Mouse (Mus musculus): ENCODE measurements around the gene Huwe1. TPM values are rescaled to one million over a fixed set of nuclear protein-coding genes. Genes with fewer than 3 reads are reported as not detected.
A peak's percentile ranks its signal among the peaks of the same experiment; 100 is the strongest.

Huwe1 gene
- 48.9 and 54.3 TPM in 2 replicates for polyA plus RNA-seq (2012; rRNA removed)

DNA sequence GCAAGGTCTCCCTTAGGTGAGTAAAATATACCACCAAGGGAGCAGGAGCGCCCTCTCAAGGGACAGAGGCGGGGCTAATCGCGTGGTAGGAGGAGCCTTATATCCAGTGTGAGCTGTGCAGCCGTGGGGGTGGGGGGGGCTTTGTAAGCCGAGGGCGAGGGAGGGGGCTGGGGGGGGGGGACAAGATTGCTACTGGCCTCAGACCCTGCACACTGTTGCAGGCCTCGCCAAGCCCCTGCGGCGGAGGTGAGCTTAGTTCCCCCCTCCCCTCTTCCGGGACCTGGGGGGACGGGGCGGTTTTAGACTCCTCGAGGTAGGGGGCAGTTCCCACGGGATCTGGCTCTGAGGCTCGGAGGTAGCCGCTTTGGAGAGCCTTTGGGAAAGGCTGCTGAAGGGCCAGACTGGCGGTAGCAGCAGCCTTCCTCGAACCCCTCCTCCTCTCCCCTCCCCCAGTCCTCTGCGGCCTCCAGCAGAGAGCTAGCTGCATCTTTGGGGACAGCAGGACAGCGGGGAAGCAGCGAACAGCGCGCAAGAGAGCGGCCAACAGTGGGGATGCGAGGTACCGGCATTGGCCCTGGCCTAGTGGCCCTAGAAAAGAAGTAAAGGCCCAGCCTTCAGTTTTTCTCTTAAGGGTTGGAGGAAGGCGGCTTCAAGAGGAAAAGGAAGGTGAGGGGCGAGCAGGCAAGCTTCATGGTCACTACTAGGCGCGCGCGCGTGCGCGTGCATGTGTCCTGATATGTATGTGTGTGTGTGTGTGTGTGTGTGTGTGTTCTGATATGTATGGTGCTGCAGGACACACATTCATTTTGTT is at the start of gene Huwe1:
Gene Huwe1 (plus strand): TSS at position 107 of the 811 bp plus-strand sequence.
- 19% methylated on average over 34 of the region's 36 CpGs for WGBS
- no peaks in the 10 kb centered on the region for H3K27me3 ChIP-seq (ENCODE audit: control insufficient read depth, insufficient read depth, low read length)
- H3K36me3 ChIP-seq (ENCODE audit: control insufficient read depth, insufficient read depth, low read length), result no peaks in the 10 kb centered on the region
- peaks cover 2% of the 10 kb centered on the region; the same call in 1 of the 2 replicates for H3K4me1 ChIP-seq (ENCODE audit: control insufficient read depth, insufficient read depth, insufficient read length)
- H3K4me3 ChIP-seq (ENCODE audit: extremely low read depth, insufficient read depth, insufficient read length), result peak within 1 kb of the TSS; percentile 80
- TF ChIP-seq POLR2A (IDR thresholded peaks at IDR 0.05; ENCODE audit: low read depth, low read length) (0 out of 2 replicates have a peak, but pooled peaks have one; percentile 6), CTCF (IDR thresholded peaks at IDR 0.05; ENCODE audit: extremely low read depth, insufficient read depth, insufficient read length, insufficient replicate concordance) (no peak)
- peak within 1 kb of the TSS; percentile 76 for H3K27ac ChIP-seq (ENCODE audit: insufficient read depth, low read length)
- DNase-seq (ENCODE audit: low read depth in 1 of 2, low spot score in 2 of 2), result peak in 1 of 2 experiments; percentile 49

DNA sequence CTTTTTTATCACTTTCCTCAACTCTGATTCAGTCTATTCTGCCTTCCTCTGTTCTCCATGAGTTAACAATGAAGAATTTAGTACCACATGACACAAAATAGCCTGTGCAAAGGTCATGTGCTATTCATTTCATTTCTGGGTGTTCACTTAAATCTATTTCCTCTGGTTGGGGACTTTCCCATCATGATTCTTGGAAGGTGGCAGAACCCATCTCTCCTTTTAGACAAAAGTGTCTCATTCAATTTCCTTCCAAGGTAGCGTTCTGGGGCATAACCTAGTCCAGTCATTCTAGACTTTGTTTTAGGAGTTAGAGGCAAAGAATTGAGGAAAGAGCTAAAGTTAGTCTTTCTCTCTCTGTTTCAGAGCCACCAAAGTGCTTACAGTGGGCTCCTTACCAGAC is 20.3 kb upstream of the Huwe1 start:
- Histone ChIP-seq H3K27me3 (ENCODE audit: control insufficient read depth, insufficient read depth, low read length) (no peaks in the 10 kb centered on the region), H3K4me1 (ENCODE audit: control insufficient read depth, insufficient read depth, insufficient read length) (no peaks in the 10 kb centered on the region), H3K36me3 (ENCODE audit: control insufficient read depth, insufficient read depth, low read length) (no peaks in the 10 kb centered on the region), H3K4me3 (ENCODE audit: extremely low read depth, insufficient read depth, insufficient read length) (no peak overlapping the region), H3K27ac (ENCODE audit: insufficient read depth, low read length) (no peak overlapping the region)
- no peak for TF ChIP-seq POLR2A (IDR thresholded peaks at IDR 0.05; ENCODE audit: low read depth, low read length)
- no peak for TF ChIP-seq CTCF (IDR thresholded peaks at IDR 0.05; ENCODE audit: extremely low read depth, insufficient read depth, insufficient read length, insufficient replicate concordance)
- WGBS, result 66% methylated on average over 1 of the region's 1 CpGs
- DNase-seq (ENCODE audit: low read depth in 1 of 2, low spot score in 2 of 2), result no peak

GRCm38 (mm10) chrX:151782939-151783338 is 17.7 kb upstream of the Huwe1 start:
- TF ChIP-seq CTCF (IDR thresholded peaks at IDR 0.05; ENCODE audit: extremely low read depth, insufficient read depth, insufficient read length, insufficient replicate concordance), result no peak
- no peak for TF ChIP-seq POLR2A (IDR thresholded peaks at IDR 0.05; ENCODE audit: low read depth, low read length)
- no peaks in the 10 kb centered on the region for H3K27me3 ChIP-seq (ENCODE audit: control insufficient read depth, insufficient read depth, low read length)
- no peak overlapping the region for H3K27ac ChIP-seq (ENCODE audit: insufficient read depth, low read length)
- no peaks in the 10 kb centered on the region for H3K36me3 ChIP-seq (ENCODE audit: control insufficient read depth, insufficient read depth, low read length)
- 60% methylated on average over 4 of the region's 4 CpGs for WGBS
- H3K4me1 ChIP-seq (ENCODE audit: control insufficient read depth, insufficient read depth, insufficient read length), result no peaks in the 10 kb centered on the region
- no peak overlapping the region for H3K4me3 ChIP-seq (ENCODE audit: extremely low read depth, insufficient read depth, insufficient read length)
- no peak for DNase-seq (ENCODE audit: low read depth in 1 of 2, low spot score in 2 of 2)

DNA sequence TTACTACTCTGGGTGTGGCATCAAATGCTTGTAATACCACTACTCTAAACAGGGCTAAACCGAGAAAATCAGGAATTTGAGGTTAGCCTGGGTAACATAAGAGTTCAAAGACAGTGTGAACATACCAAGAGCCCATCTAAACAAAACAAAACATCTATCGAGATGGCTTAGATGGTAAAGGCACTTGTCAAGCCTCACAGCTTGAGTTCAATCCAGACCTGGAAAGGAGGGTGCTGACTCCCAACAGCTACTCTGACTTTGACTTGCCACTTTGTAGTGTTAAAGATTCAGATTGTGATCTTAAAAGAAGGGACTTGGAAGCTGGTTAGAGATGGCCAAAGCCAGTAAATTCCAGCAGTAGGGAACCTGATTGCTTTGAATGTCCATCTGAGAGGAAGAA is 7.8 kb upstream of the Huwe1 start:
- no peak overlapping the region for H3K4me3 ChIP-seq (ENCODE audit: extremely low read depth, insufficient read depth, insufficient read length)
- no peak overlapping the region for H3K27ac ChIP-seq (ENCODE audit: insufficient read depth, low read length)
- WGBS, result 78% methylated on average over 2 of the region's 2 CpGs
- H3K4me1 ChIP-seq (ENCODE audit: control insufficient read depth, insufficient read depth, insufficient read length), result no peaks in the 10 kb centered on the region
- H3K36me3 ChIP-seq (ENCODE audit: control insufficient read depth, insufficient read depth, low read length), result no peaks in the 10 kb centered on the region
- no peak for TF ChIP-seq POLR2A (IDR thresholded peaks at IDR 0.05; ENCODE audit: low read depth, low read length)
- no peak for TF ChIP-seq CTCF (IDR thresholded peaks at IDR 0.05; ENCODE audit: extremely low read depth, insufficient read depth, insufficient read length, insufficient replicate concordance)
- H3K27me3 ChIP-seq (ENCODE audit: control insufficient read depth, insufficient read depth, low read length), result no peaks in the 10 kb centered on the region
- DNase-seq (ENCODE audit: low read depth in 1 of 2, low spot score in 2 of 2), result no peak

GRCm38 (mm10) chrX:151797970-151798369 is 2.6 kb upstream of the Huwe1 start:
- Histone ChIP-seq H3K4me1 (ENCODE audit: control insufficient read depth, insufficient read depth, insufficient read length) (no peaks in the 10 kb centered on the region), H3K4me3 (ENCODE audit: extremely low read depth, insufficient read depth, insufficient read length) (no peak overlapping the region), H3K27me3 (ENCODE audit: control insufficient read depth, insufficient read depth, low read length) (no peaks in the 10 kb centered on the region), H3K27ac (ENCODE audit: insufficient read depth, low read length) (no peak overlapping the region), H3K36me3 (ENCODE audit: control insufficient read depth, insufficient read depth, low read length) (no peaks in the 10 kb centered on the region)
- no peak for DNase-seq (ENCODE audit: low read depth in 1 of 2, low spot score in 2 of 2)
- WGBS, result 78% methylated on average over 1 of the region's 1 CpGs
- TF ChIP-seq CTCF (IDR thresholded peaks at IDR 0.05; ENCODE audit: extremely low read depth, insufficient read depth, insufficient read length, insufficient replicate concordance) (no peak), POLR2A (IDR thresholded peaks at IDR 0.05; ENCODE audit: low read depth, low read length) (no peak)

GRCm38 (mm10) chrX:151802328-151802955 is 1.8 kb downstream of the Huwe1 start:
- peak overlapping the region; percentile 84 for H3K4me3 ChIP-seq (ENCODE audit: extremely low read depth, insufficient read depth, insufficient read length)
- WGBS, result 28% methylated on average over 13 of the region's 13 CpGs
- H3K27ac ChIP-seq (ENCODE audit: insufficient read depth, low read length), result peak overlapping the region; percentile 61
- no peak for DNase-seq (ENCODE audit: low read depth in 1 of 2, low spot score in 2 of 2)
- TF ChIP-seq CTCF (IDR thresholded peaks at IDR 0.05; ENCODE audit: extremely low read depth, insufficient read depth, insufficient read length, insufficient replicate concordance) (no peak), POLR2A (IDR thresholded peaks at IDR 0.05; ENCODE audit: low read depth, low read length) (no peak)
- peaks cover 2% of the 10 kb centered on the region; the same call in 1 of the 2 replicates for H3K4me1 ChIP-seq (ENCODE audit: control insufficient read depth, insufficient read depth, insufficient read length)
- H3K36me3 ChIP-seq (ENCODE audit: control insufficient read depth, insufficient read depth, low read length), result no peaks in the 10 kb centered on the region
- H3K27me3 ChIP-seq (ENCODE audit: control insufficient read depth, insufficient read depth, low read length), result no peaks in the 10 kb centered on the region

All from spleen, adult 2 months (tissue).